In the genomic region with DNA sequence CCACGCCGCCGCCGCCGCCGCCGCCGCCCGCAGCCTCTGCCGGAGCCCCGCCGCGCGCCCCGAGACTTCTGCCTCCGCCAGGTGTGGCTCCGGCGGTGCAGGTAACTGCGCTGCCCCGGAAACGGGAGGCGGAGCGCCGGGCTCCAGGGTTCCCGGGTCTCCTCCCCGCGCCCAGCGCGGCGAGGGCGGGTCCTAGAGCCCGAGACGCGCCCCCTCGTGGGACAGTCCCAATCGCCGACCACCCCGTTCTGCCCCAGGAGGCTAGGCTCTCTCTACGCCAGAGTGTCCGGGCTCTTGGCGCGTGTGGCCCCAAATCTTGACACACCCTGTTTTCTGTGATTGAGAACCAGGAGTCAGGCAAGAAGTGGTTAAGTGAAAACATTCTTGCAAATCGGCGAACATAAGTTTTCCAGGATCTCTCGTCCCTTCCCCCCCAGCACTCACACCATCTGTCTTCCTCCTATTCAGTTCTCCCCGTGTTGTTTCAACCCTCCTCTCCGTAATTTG, we compare ENCODE assay signal across 8 mouse cellular contexts. TPM values are rescaled to one million over a fixed set of nuclear protein-coding genes. Genes with fewer than 3 reads are reported as not detected.
A peak's percentile ranks its signal among the peaks of the same experiment; 100 is the strongest.
DNase-seq lines count a peak whose midpoint lies in the region; ATAC-seq lines count a peak whose summit lies in the region.

A gene (minus strand): TSS at position 117 of the 507 bp plus-strand sequence.

- under 1% methylated on average over 38 of the region's 47 CpGs for WGBS in kidney, embryonic 14.5 days
- 1% methylated on average over 19 of the region's 47 CpGs for WGBS in neural tube, embryonic 11.5 days

- H3K4me1 ChIP-seq in kidney, embryonic 14.5 days (ENCODE audit: control insufficient read depth, insufficient read depth, low read length) = peaks cover 18% of the 10 kb centered on the region
- 0 out of 2 replicates have a peak, but pooled peaks cover 6% of the 10 kb centered on the region for H3K4me1 ChIP-seq in neural tube, embryonic 11.5 days (ENCODE audit: control insufficient read depth, insufficient read depth, low read length)

- ATAC-seq in CD4-positive, CD25-positive, alpha-beta regulatory T cell, adult 4 months = no peak
- ATAC-seq in granulocyte monocyte progenitor cell, adult 5-6 weeks (replicated peaks; ENCODE audit: poor library complexity, severe bottlenecking) = peak; percentile 37; the same call in 1 of the 2 replicates
- ATAC-seq in kidney, embryonic 14.5 days (ENCODE audit: low FRiP score, low TSS enrichment) = peak; percentile 78
- ATAC-seq in neural tube, embryonic 11.5 days (ENCODE audit: insufficient read depth, low FRiP score, low TSS enrichment) = peak; percentile 79

- H3K36me3 ChIP-seq in kidney, embryonic 14.5 days (ENCODE audit: control insufficient read depth, insufficient read depth, low read length) = no peaks in the 10 kb centered on the region
- H3K36me3 ChIP-seq in neural tube, embryonic 11.5 days (ENCODE audit: control insufficient read depth, insufficient read depth, low read length) = no peaks in the 10 kb centered on the region

- H3K4me3 ChIP-seq in kidney, embryonic 14.5 days (ENCODE audit: low read length) = peak within 1 kb of the TSS; percentile 70
- peak within 1 kb of the TSS; percentile 83 for H3K4me3 ChIP-seq in neural tube, embryonic 11.5 days (ENCODE audit: low read depth, low read length)

- peak within 1 kb of the TSS; percentile 90 for H3K4me2 ChIP-seq in kidney, embryonic 14.5 days (replicated peaks; ENCODE audit: low read depth, low read length)
- peak within 1 kb of the TSS; percentile 93 for H3K4me2 ChIP-seq in neural tube, embryonic 11.5 days (ENCODE audit: low read depth)

- peaks cover 4% of the 10 kb centered on the region for H3K27me3 ChIP-seq in kidney, embryonic 14.5 days (ENCODE audit: control insufficient read depth, insufficient read depth, low read length)
- H3K27me3 ChIP-seq in neural tube, embryonic 11.5 days (ENCODE audit: control insufficient read depth, insufficient read depth, low read length) = 0 out of 2 replicates have a peak, but pooled peaks cover 4% of the 10 kb centered on the region

- H3K9ac ChIP-seq in kidney, embryonic 14.5 days (ENCODE audit: low read depth, low read length) = peak within 1 kb of the TSS; percentile 78
- H3K9ac ChIP-seq in neural tube, embryonic 11.5 days (ENCODE audit: low read length) = peak within 1 kb of the TSS; percentile 81

- peak; percentile 6 for DNase-seq in CD4-positive, CD25-positive, alpha-beta regulatory T cell, adult 2 months (ENCODE audit: low read depth, low spot score)
- peak; percentile 42 for DNase-seq in cerebellum, adult 9-11 months
- peak; percentile 61 for DNase-seq in liver
- peak; percentile 84 for DNase-seq in neural tube, embryonic 11.5 days (ENCODE audit: low spot score)
- DNase-seq in urinary bladder, postnatal 14 days (ENCODE audit: low spot score) = peak; percentile 84

- peak within 1 kb of the TSS; percentile 43 for H3K27ac ChIP-seq in kidney, embryonic 14.5 days (ENCODE audit: low read depth, low read length)
- 0 out of 2 replicates have a peak within 1 kb of the TSS, but pooled peaks have one; percentile 27 for H3K27ac ChIP-seq in neural tube, embryonic 11.5 days (ENCODE audit: low read depth, low read length)

- no peaks in the 10 kb centered on the region for H3K9me3 ChIP-seq in kidney, embryonic 14.5 days (ENCODE audit: control insufficient read depth, low read length)
- H3K9me3 ChIP-seq in neural tube, embryonic 11.5 days (ENCODE audit: control insufficient read depth, low read length) = no peaks in the 10 kb centered on the region

RNA-seq across cellular contexts. Expression of the gene that starts here (rescaled TPM):
- under 1 TPM in 1 of 2 experiments, not detected in 1; 0.12 TPM for polyA plus RNA-seq in CD4-positive, CD25-positive, alpha-beta regulatory T cell, adult 4 months (2017; shearing (Covaris generic))
- total RNA-seq in granulocyte monocyte progenitor cell, adult 5-6 weeks (2014; fragmentation: Nextera tagmentation) = not detected in 2 replicates
- not detected in 2 replicates for total RNA-seq in granulocyte monocyte progenitor cell, adult 5-6 weeks (2017)
- polyA plus RNA-seq in kidney, embryonic 14.5 days (2014; fragmentation: Nextera tagmentation; extraction: Ambion mirVana) = 5.0 and 9.5 TPM in 2 replicates
- 6.5 and 7.1 TPM in 2 replicates for polyA plus RNA-seq in neural tube, embryonic 11.5 days (2014; fragmentation: Nextera tagmentation; extraction: Ambion mirVana)

Comparison
In these comparisons a context has a peak if more than half of its experiments do, and no peak if none do; other contexts are left out.
1. Peak in ATAC-seq in granulocyte monocyte progenitor cell, adult 5-6 weeks; RNA of the gene not detected or under 1 TPM.
2. DNase-seq: peak in every context shown above with its lines; median percentile 84 in neural tube, embryonic 11.5 days; 84 in urinary bladder, postnatal 14 days; 61 in liver; 42 in cerebellum, adult 9-11 months; 6 in CD4-positive, CD25-positive, alpha-beta regulatory T cell, adult 2 months.